Mouse (Mus musculus): Measurements from ENCODE around the gene Bri3. TPM values are rescaled to one million over a fixed set of nuclear protein-coding genes. Genes with fewer than 3 reads are reported as not detected.

Bri3 gene
- polyA plus RNA-seq, 1 experiment from 2014 or later, result 25.1 TPM

DNA sequence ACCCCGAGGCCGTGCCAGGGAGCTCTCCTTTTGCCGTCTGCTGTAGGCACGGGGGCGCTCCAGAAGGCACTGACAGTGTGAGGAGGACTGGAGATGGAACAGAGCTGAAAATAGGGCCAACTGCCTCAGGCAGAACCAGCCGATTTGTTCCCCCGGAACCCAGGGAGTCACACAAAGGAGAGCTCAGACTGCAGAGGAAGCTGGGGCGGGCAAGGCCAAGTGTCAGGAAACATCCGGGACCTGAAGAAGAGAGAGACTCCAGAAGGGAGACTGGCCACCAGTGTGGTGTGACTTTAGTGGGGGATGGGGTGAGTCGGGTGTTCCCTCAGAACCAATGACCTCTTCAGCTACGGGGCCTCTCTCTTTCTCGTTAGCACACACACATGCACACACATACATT, 24.9 kb upstream of the Bri3 start:
- WGBS (ENCODE audit: insufficient replicate concordance), result 61% methylated on average over 12 of the region's 12 CpGs

DNA sequence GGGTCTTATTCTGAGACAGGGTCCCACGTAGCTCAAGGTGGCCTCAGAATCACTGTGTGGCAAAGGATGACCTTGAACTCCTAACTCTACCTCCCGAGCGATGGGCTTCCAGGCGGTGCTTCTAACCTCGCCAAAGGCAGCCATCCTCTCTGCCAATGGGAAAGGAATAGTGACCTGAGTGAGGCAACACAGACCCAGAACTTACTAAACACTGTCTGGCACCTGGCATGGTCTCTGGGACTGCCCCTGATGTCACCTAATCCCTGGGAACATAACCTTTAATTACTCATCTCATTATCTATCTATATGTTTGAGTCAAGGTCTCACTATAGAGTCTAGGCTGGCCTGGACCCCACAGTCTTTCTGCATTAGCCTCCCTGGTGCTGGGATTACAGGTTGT, 24.3 kb upstream of the Bri3 start:
- Histone ChIP-seq H3K4me1 (replicated peaks) (peaks cover 29% of the 10 kb centered on the region), H3K9me3 (replicated peaks) (no peaks in the 10 kb centered on the region), H3K4me3 (replicated peaks) (no peak overlapping the region), H3K4me2 (no peak overlapping the region), H3K27me3 (no peaks in the 10 kb centered on the region), H3K27ac (no peak overlapping the region), H3K9ac (no peak overlapping the region), H3K36me3 (no peaks in the 10 kb centered on the region)
- no peak for ATAC-seq (ENCODE audit: low read depth)
- DNase-seq, result no peak
- WGBS (ENCODE audit: insufficient replicate concordance), result 74% methylated on average over 5 of the region's 5 CpGs

More for the DNA sequence above, 24.9 kb upstream of the Bri3 start:
- no peak overlapping the region for H3K4me3 ChIP-seq (replicated peaks)
- H3K4me2 ChIP-seq, result no peak overlapping the region
- no peak overlapping the region for H3K9ac ChIP-seq
- no peaks in the 10 kb centered on the region for H3K9me3 ChIP-seq (replicated peaks)
- ATAC-seq (ENCODE audit: low read depth) (no peak), DNase-seq (no peak)
- H3K4me1 ChIP-seq (replicated peaks), result peaks cover 26% of the 10 kb centered on the region
- H3K27me3 ChIP-seq, result no peaks in the 10 kb centered on the region
- H3K27ac ChIP-seq, result no peak overlapping the region
- no peaks in the 10 kb centered on the region for H3K36me3 ChIP-seq

DNA sequence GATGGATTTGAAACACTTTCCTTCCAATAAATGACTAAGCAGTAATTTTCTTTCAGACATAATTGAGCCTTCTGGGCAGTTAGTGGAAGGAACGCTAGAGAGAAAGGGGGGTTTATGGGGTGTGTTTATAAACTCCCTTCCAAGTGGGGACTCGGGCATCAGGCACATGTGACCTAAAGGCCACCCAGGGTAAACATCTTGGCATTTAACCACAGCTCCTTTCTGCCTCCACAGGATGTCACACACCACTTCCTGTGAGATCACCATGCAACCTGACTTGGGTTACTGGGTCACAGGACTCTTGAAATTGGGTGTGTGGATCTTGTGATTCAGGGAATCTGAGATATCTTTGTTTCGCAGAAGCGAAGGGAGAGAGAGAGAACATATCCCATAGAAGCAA, 22.9 kb upstream of the Bri3 start:
- H3K27ac ChIP-seq, result no peak overlapping the region
- no peaks in the 10 kb centered on the region for H3K36me3 ChIP-seq

DNA sequence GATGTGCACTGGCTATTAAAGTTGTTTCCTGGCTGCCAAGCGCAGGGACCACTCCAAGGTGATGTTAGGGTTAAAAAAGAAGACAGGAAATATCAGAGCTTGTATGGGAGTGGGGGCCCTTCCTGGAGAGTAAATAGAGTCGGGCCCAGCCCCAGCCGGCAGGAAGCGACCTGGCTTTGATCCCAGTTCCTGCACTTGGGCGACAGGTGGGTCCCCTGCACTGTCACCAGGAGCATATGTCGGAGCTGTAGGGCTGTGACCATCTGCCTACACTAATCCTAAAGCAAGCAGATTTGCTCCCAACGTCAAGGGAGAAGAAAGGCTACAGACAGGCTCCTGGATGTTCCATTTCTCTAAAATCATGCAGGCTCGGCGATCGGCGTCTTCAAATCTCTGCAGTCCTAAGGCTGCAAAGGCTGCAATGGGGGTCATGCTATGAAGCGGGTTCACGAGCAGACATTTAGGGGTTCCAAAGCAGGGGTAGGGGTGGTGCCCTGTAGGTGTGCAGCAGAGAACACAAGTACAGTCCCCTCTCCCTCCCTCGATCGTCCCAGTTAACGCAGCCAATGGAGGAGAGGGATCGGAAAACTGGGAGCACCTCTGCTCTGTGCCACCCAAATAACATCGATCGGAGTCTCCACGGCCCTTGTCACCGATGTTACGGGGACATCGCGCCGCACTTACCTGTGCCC, 21.3 kb upstream of the Bri3 start:
- no peak for DNase-seq
- Histone ChIP-seq H3K27me3 (no peaks in the 10 kb centered on the region), H3K9me3 (replicated peaks) (no peaks in the 10 kb centered on the region), H3K27ac (no peak overlapping the region), H3K4me3 (replicated peaks) (peak overlapping the region; percentile 71), H3K4me2 (peak overlapping the region; percentile 93), H3K4me1 (replicated peaks) (peaks cover 32% of the 10 kb centered on the region), H3K9ac (peak overlapping the region; percentile 74), H3K36me3 (no peaks in the 10 kb centered on the region)
- 2% methylated on average over 25 of the region's 25 CpGs for WGBS (ENCODE audit: insufficient replicate concordance)
- no peak for ATAC-seq (ENCODE audit: low read depth)

More for the DNA sequence above, 22.9 kb upstream of the Bri3 start:
- no peaks in the 10 kb centered on the region for H3K27me3 ChIP-seq
- DNase-seq (no peak), ATAC-seq (ENCODE audit: low read depth) (no peak)
- 31% methylated on average over 4 of the region's 4 CpGs for WGBS (ENCODE audit: insufficient replicate concordance)
- H3K4me1 ChIP-seq (replicated peaks), result peaks cover 32% of the 10 kb centered on the region
- H3K9ac ChIP-seq, result no peak overlapping the region
- H3K9me3 ChIP-seq (replicated peaks), result no peaks in the 10 kb centered on the region
- H3K4me2 ChIP-seq, result no peak overlapping the region
- no peak overlapping the region for H3K4me3 ChIP-seq (replicated peaks)

DNA sequence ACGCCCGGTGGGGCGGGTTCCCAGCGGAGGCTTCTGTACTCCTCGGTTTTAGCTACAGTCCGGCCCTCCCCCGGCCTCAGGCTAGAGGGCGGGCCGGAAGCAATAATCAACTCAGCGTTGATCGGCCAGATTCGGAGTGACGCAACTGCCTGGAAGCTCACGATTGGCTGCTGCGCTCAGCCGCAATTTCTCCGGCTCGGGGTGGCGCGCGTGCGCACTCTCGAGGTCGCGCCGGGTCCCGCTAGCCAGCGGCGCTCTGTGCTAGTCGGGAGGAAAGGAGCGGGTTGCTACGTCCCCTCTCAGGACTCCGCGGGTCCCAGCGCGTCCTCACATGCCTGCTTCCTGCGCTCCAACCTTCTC, 20.8 kb upstream of the Bri3 start, which contains the start of gene Tecpr1:
Gene Tecpr1 (minus strand): TSS at position 113 of the 360 bp plus-strand sequence.
- Histone ChIP-seq H3K27me3 (no peaks in the 10 kb centered on the region), H3K27ac (no peak within 1 kb of the TSS; the same call in 1 of the 2 replicates), H3K4me1 (replicated peaks) (peaks cover 32% of the 10 kb centered on the region), H3K9ac (peak within 1 kb of the TSS; percentile 78), H3K4me3 (replicated peaks) (peak within 1 kb of the TSS; percentile 71), H3K4me2 (peak within 1 kb of the TSS; percentile 93), H3K9me3 (replicated peaks) (no peaks in the 10 kb centered on the region), H3K36me3 (no peaks in the 10 kb centered on the region)
- under 1% methylated on average over 37 of the region's 37 CpGs for WGBS (ENCODE audit: insufficient replicate concordance)
- peak; percentile 91 for DNase-seq
- ATAC-seq (ENCODE audit: low read depth), result peak; percentile 97

DNA sequence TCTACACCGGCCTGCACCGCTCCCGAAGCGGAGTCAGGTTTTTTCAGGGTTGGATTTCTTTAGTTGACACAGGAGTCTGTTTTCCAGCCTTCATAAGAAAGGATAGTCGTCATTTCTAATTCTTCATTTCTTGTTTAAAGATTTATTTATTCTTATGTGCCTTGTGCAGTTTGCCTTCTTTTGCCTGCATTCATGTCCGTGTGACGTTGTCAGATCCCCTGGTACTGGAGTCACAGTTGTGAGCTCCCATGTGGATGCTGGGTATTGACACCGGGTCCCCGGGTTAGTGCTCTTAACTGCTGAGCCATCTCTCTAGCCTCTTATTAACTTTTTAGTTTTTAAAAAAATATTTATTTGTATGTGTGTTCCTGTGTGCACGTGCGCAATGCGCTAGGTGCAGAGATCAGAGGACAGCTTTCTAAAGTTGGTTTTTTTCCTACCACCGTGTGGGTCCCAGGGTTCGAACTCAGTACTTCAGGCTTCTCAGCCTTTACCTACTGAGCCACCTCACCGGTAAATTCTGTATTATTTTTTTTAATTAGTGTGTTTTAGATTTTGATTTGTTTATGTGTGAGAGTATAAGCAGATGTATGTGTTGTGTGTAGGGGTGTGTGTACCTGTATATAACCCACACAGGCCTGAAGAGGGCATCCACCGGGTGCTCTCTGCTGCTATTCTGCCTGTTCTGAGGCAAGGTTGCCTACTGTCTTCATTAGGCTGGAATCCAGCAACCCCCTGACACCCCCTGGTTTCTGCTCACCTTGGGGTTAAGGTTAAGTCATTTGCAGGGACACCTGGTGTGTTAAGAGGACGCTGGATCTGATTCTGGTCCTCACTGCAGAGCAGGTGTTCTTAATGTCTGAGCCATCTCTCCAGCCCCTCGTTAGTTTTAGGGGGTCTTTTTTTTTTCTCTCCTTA, 20.1 kb upstream of the Bri3 start:
- H3K9ac ChIP-seq, result peak overlapping the region; percentile 78
- peak overlapping the region; percentile 93 for H3K4me2 ChIP-seq
- no peak for DNase-seq
- ATAC-seq (ENCODE audit: low read depth), result no peak
- H3K4me3 ChIP-seq (replicated peaks), result peak overlapping the region; percentile 71
- 24% methylated on average over 18 of the region's 18 CpGs for WGBS (ENCODE audit: insufficient replicate concordance)
- no peaks in the 10 kb centered on the region for H3K36me3 ChIP-seq
- peaks cover 32% of the 10 kb centered on the region for H3K4me1 ChIP-seq (replicated peaks)
- no peaks in the 10 kb centered on the region for H3K9me3 ChIP-seq (replicated peaks)
- no peaks in the 10 kb centered on the region for H3K27me3 ChIP-seq
- H3K27ac ChIP-seq, result no peak overlapping the region; the same call in 1 of the 2 replicates

DNA sequence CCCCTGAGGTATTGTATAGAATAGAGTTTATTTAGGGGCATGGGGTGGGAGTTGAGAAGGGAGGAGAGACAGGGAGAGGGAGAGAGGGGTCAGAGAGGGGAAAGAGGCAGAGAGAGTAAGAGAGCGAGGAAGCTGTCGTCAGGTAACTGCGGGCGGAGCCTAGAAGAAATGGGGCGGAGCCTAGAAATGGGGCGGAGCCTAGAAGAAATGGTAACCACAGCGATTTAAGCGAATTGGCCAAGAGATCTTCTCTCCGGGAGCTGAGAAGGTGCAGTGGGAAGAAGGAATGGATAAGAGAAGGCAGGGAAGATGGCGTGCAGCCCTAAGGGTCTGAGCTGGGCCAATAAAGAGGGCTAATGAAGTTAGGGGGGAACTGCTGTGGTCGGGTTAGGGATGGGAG, 18.0 kb upstream of the Bri3 start:
- H3K27me3 ChIP-seq, result no peaks in the 10 kb centered on the region
- ATAC-seq (ENCODE audit: low read depth), result no peak
- no peak overlapping the region for H3K4me3 ChIP-seq (replicated peaks)
- WGBS (ENCODE audit: insufficient replicate concordance), result 31% methylated on average over 11 of the region's 11 CpGs
- H3K9ac ChIP-seq, result no peak overlapping the region
- no peak overlapping the region for H3K4me2 ChIP-seq
- DNase-seq, result no peak
- H3K9me3 ChIP-seq (replicated peaks), result no peaks in the 10 kb centered on the region
- no peak overlapping the region for H3K27ac ChIP-seq
- H3K36me3 ChIP-seq, result no peaks in the 10 kb centered on the region
- H3K4me1 ChIP-seq (replicated peaks), result peaks cover 27% of the 10 kb centered on the region

DNA sequence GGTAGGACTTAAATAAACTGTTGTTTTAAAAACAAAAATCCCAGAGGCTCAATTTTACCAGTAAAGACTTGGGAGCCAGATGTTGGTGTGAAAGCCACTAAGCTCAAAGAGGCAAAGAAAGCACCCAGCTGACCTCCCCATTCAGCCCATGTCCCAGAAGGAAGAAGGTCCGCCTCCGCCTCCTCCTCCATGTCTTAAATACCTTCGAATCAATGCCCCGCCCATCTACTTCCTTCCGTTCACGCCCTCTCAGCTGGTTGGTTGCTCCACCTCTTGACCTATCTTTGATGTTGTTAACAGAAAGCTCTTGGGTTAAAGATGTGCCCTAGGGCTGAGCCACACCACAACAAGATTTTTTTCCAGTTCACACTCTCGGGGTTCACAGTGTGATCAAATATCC, 14.0 kb upstream of the Bri3 start:
- Histone ChIP-seq H3K4me2 (no peak overlapping the region), H3K4me1 (replicated peaks) (peaks cover 3% of the 10 kb centered on the region; the same call in 1 of the 2 replicates), H3K27ac (no peak overlapping the region), H3K36me3 (no peaks in the 10 kb centered on the region), H3K4me3 (replicated peaks) (no peak overlapping the region), H3K9me3 (replicated peaks) (no peaks in the 10 kb centered on the region), H3K27me3 (no peaks in the 10 kb centered on the region), H3K9ac (no peak overlapping the region)
- 70% methylated on average over 7 of the region's 7 CpGs for WGBS (ENCODE audit: insufficient replicate concordance)
- ATAC-seq (ENCODE audit: low read depth) (no peak), DNase-seq (no peak)

DNA sequence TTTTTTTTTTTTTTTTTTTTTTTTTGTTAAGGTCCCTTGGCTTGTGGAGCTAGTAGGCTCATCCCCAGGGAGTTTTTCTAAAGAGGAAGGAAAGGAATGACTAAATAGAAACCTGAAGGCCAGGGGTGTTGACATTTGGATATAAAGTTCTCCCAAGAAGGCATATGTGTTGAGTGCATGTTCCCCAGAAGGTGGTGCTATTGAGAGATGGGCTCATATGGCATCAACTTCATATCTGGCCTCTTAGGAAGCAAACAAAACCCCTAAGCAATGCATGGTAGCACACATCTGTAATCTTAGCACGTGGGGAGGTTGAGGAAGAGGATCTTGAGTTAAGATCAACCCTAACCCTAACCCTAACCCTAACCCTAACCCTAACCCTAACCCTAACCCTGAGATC, 12.8 kb upstream of the Bri3 start:
- H3K9me3 ChIP-seq (replicated peaks), result no peaks in the 10 kb centered on the region
- ATAC-seq (ENCODE audit: low read depth), result no peak
- H3K4me2 ChIP-seq, result no peak overlapping the region
- no peak for DNase-seq
- no peak overlapping the region for H3K4me3 ChIP-seq (replicated peaks)
- no peaks in the 10 kb centered on the region for H3K36me3 ChIP-seq
- H3K9ac ChIP-seq, result no peak overlapping the region
- 40% methylated on average over 1 of the region's 1 CpGs for WGBS (ENCODE audit: insufficient replicate concordance)
- H3K27ac ChIP-seq, result no peak overlapping the region
- no peaks in the 10 kb centered on the region for H3K27me3 ChIP-seq
- H3K4me1 ChIP-seq (replicated peaks), result no peaks in the 10 kb centered on the region

DNA sequence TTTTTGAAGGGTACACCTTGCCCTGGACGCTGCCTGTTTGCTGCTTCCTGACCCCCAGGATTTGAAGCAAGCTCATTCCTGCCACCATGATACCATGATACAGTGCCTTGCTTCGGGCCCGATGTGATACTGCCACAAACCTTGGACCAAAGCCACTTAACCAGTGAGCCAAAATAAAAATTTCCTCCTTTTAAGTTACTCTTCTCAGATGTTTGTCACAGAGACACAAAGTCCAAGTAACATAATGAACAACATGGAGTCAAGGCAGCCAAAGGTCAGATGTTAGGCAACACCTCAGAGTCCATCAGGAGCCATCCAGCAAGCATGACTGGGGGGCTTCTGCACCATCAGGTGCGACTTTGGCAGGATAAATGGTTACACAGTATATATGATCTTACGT, 11.7 kb upstream of the Bri3 start:
- Histone ChIP-seq H3K4me1 (replicated peaks) (no peaks in the 10 kb centered on the region), H3K4me3 (replicated peaks) (no peak overlapping the region), H3K9me3 (replicated peaks) (no peaks in the 10 kb centered on the region), H3K27me3 (no peaks in the 10 kb centered on the region), H3K9ac (no peak overlapping the region), H3K27ac (no peak overlapping the region), H3K4me2 (no peak overlapping the region), H3K36me3 (no peaks in the 10 kb centered on the region)
- WGBS (ENCODE audit: insufficient replicate concordance), result 67% methylated on average over 5 of the region's 5 CpGs
- DNase-seq (no peak), ATAC-seq (ENCODE audit: low read depth) (no peak)

DNA sequence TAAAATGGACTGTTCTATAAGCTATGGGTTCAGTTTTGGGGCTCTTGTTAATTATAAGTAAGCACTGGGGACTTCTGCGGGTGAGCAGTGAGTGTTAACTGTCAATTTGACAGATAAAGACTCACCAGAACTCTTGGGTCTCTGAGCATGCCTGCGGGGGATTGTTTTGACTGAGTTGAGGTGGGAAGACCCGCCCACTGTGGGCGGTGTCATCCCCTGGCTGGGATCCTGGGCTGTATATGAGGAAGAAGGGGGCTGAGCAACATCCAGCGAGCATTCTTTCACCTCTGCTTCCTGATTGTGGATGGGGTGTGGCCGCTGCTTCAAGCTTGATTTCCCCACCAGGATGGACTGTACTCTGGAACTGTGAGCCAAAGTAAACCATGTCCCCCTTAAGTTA, 10.0 kb upstream of the Bri3 start:
- no peak for ATAC-seq (ENCODE audit: low read depth)
- H3K36me3 ChIP-seq, result no peaks in the 10 kb centered on the region

More for the DNA sequence above, 10.0 kb upstream of the Bri3 start:
- no peaks in the 10 kb centered on the region for H3K4me1 ChIP-seq (replicated peaks)
- no peak overlapping the region for H3K4me2 ChIP-seq
- H3K27me3 ChIP-seq, result no peaks in the 10 kb centered on the region
- H3K27ac ChIP-seq, result no peak overlapping the region
- 30% methylated on average over 6 of the region's 6 CpGs for WGBS (ENCODE audit: insufficient replicate concordance)
- no peaks in the 10 kb centered on the region for H3K9me3 ChIP-seq (replicated peaks)
- no peak for DNase-seq
- H3K9ac ChIP-seq, result no peak overlapping the region
- H3K4me3 ChIP-seq (replicated peaks), result no peak overlapping the region
